Mouse (Mus musculus) E14TG2a.4 (cell line): ENCODE data around the gene Gmeb2.

Experiments used
- CTCF ChIP-seq: conservative IDR thresholded peaks from 2 replicates; pipeline ENCODE4 v1.5.1; 2014; ENCODE audit warnings: low read length
- NANOG ChIP-seq: IDR thresholded peaks from 2 replicates; pipeline ENCODE4 v1.6.1; 2014; ENCODE audit warnings: borderline replicate concordance, low read length, mixed read lengths
- POU5F1 ChIP-seq: IDR thresholded peaks from 2 replicates; pipeline ENCODE4 v1.6.1; 2014; ENCODE audit warnings: low read length, borderline replicate concordance

DNA sequence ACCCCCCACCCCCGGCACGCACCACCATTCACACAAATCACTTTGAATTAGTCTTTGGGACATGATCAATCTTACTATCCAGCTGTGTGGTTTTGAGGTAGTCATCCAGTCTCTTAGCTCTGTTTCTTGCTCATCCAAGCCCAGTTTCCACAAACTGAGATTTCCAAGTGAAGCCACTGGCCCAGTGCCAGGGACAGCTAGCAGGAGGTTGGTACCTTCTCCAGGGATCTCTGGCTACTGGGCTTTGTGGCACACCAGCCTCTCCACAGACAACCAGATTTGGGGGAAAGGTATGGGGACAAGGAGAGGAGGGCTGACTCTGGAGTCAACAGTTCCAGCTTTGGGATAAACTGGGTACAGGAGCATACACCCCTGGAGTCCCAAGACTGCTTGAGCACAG, 67.5 kb downstream of the Gmeb2 start:
- TF ChIP-seq CTCF (no peak), POU5F1 (no peak), NANOG (no peak)
